Mouse (Mus musculus) ovary, postnatal 36 days (tissue): Measurements from ENCODE around the gene Dlx3.

Experiments
- DNase-seq: peaks from one replicate; pipeline ENCODE4 v3.0.0; 2022; ENCODE audit warnings: low spot score, mixed read lengths

The Dlx3 gene

DNA sequence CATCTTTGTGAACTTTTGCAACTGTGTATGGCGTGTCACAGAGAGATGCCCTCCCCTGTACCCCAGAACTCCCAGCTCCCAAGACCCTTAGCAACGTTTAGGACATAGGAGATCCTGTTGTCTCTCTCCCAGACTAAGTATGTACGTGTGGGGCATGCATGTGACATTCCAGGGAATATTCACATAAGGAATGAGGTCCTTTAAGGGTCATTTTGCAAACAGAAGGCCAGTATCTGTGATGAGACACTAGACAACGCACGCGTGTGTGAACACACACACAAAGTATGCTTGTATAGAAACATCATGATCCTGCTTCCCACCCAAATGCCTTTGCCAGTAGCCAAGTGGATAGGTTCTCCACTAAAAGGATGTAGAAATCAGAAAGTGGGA lies 2.2 kb downstream of the Dlx3 start:
- no peak for DNase-seq

DNA sequence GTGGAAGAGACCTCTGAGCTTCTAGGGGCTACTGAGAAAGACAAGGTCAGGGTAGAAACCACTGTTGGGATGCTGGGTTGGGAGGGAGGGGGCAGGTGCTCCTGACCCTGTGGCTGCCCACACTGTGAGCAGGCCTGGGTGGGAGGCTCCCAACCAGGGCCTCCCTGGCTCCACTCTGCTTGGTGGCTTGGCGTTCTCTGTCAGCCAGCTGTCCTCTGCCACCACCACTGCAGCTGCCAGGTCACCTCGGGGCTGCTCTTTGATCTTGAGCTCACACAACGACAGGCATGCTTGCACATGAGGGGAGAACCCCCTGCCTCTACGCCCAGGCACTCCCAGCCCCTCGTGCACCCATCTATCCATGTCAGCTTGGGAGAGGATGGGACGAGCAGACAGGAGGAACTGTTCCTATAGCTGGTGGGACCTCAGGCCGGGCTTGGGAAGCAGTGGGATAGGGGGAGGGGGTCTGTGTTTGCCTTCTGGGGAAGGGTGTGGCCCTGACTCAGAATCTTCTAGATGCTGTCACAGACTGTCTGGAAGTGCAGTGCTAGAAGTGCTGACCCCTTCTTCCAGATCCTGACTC lies 5.5 kb downstream of the Dlx3 start:
- no peak for DNase-seq

DNA sequence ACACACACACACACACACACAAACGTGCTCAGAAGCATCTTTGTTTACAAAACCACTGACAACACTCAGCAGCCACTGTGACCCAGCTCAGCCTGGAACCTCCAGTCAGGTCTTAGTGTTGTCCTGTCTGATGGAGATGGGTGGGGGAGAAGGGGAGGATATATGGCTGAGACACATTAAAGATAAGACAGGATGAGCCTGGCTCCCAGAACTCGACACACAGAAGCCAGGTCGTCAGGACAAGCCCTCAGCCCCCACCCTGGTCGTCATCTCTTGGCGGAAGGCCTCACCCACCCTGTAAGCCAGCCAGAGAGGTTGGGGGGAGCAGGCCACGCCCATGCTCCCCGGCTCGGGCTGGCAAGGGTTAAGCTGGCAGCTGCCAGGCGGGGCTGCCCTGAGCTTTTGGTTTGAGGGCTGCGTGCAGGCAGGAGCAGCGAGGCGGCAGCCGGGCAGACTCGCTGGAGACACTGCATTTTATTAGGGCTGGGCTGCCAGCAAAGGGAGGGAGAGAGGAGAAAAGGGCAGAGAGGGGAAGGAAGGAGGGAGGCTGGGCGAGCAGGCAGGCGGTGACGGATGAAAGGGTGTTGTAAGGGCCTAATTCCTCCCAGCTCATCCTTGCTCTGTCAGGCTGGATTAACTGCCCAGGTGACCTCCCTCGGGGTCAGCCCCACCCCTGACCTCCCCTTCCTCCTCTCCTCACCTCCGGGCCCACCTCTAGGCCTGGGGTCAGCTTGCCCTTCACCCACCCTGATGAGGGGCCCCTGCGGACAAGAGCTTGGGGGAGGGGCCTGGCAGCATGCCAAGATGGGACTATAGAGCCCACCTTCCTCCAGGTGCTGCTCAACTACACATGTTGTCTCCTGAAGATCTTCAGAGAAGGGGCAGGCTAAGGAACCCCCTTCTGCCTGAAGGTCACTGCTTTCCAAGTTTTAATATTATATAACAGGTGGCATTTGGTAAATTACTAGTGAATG lies 6.6 kb downstream of the Dlx3 start:
- no peak for DNase-seq

- no peak for DNase-seq
Observed at GRCm38 (mm10) chr11:95128359-95128758, 8.4 kb downstream of the Dlx3 start.

DNA sequence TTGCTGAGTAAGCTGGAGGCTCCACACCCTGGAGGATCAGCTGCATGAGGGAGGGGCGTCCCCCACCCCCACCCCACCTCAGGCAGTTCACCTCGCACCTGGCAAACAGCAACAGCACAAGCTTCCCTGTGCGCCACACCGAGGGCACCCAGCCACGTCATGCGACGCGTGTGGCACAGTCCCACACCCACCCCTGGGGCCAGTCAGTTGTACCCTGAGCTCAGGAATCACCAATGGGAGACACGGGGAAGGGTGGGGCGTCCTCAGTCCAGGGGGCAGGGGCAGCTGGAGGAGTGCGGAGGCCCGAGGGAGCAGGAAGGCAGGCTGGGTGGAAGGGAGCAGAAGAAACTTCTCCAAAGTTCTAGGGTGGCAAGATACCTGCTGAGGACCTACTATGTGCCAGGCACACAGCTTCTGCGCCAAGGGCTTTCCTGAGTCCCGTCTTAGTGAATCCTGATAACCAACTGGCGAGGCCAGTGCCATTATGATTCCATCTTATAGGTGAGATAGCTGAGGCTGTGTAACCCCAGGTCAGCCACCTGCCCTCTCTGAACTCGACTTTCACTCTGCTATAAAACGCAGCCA lies 10.8 kb downstream of the Dlx3 start:
- no peak for DNase-seq

DNA sequence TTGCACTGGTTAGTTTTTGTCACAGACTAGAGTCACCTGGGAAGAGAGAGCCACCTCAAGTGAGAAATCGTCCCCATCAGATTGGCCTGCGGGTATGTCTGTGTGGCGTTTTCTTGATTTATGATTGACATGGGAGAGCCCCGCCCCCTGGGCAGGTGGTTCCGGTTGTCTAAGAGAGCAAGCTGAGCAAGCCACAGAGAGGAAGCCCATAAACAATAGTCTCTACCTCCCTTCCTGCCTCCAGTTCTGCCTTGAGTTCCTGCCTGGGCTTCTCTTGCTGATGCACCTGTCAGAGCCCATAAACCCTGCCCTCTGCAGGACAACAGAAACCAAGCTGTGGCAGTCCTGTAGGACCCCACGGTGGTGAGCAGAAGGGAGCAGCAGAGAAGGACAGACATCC lies 13.4 kb downstream of the Dlx3 start:
- DNase-seq: no peak

- DNase-seq: no peak
Observed at GRCm38 (mm10) chr11:95137281-95137680, 17.4 kb downstream of the Dlx3 start.

GRCm38 (mm10) chr11:95139871-95140270 lies 20.0 kb downstream of the Dlx3 start:
- DNase-seq: no peak

DNA sequence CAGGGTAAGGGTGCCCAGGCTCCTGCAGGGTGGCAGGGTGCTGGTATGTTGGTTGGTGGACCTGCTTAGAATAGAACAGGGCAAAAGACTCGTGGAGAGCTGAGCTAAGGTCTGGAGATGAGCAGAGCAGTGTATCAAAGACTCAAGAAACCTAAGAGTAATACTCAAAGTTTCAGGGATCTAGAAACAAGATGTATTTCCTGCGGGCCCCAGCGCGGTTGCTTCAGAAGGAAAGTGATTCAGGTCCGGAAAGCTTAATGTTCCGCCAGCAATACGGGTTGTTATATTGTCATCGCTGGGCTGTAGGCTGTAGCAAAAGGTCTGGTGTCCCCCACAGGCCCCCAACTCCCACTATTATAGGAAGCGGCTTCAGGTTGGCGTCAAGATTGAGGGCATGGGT lies 22.3 kb downstream of the Dlx3 start:
- DNase-seq: no peak

GRCm38 (mm10) chr11:95142980-95143575 lies 23.2 kb downstream of the Dlx3 start:
- peak; percentile 37 for DNase-seq

DNA sequence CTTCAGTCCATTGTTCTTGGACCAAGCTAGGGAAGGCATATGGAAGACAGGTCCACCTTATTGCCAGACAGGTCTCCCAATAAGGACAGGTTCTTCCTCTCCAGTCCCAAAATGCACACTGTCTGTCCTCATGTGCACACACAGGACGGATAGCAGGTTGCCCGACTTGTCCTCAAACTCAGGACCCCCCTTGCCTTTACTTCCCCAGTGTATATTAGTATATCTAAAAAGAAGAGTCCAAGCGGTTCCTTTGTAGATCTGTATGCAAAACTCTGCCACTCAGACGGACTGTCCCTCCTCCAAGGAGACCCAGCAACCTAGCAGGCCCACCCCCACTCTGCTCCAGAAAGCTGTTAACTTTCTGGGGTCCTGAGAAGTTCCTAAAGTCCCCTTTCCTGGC lies 23.7 kb downstream of the Dlx3 start:
- DNase-seq: no peak

DNA sequence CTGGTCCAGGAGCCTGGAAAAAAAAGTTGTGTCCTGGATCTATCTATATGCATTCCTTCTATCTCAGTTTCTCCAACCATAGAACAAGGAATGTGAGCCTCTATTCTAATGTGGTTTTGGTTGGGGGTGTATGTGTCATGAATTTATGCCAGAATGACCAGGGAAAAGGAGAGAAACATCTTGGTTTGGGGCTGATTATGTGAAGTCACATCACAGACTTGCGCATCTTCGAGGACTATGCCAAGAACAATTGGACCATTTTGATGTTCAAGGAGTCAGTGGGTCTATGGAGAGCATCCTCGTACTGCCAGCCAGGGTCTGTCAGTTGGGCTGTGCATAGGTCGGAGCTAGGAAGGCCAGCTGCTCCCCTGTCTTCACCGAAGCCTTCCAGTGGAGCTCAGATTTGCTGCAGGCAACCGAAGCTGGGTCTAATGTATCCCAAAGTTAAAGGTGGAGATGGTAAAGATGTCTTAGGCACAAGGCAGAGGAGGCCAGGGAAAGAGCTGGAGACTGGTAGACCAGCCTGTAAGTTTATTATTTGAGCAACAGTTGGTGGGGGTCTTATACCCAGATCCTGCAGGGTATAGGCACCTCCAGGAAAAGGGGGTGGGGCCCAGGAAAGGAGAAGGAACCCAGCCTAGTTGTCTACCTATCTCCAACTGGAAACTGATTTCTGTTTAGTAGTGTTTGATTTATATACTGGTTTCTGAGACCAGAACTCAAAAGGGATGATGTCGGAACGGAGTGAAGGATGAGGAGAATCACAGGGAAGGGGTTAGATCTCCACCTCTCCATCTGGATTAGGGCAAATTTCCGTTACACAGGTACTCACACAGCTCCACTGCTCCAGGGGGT lies 24.4 kb downstream of the Dlx3 start:
- no peak for DNase-seq

- no peak for DNase-seq
Observed at GRCm38 (mm10) chr11:95144946-95145483, 25.1 kb downstream of the Dlx3 start.

- peak; percentile 41 for DNase-seq
Observed at GRCm38 (mm10) chr11:95145851-95146403, 26.0 kb downstream of the Dlx3 start, which contains the start of gene Dlx4. Dlx4 (minus strand) TSS chr11:95146263.

- DNase-seq: no peak
Observed at GRCm38 (mm10) chr11:95148754-95149153, 28.8 kb downstream of the Dlx3 start.

- no peak for DNase-seq
Observed at GRCm38 (mm10) chr11:95149462-95150268, 29.7 kb downstream of the Dlx3 start.

DNA sequence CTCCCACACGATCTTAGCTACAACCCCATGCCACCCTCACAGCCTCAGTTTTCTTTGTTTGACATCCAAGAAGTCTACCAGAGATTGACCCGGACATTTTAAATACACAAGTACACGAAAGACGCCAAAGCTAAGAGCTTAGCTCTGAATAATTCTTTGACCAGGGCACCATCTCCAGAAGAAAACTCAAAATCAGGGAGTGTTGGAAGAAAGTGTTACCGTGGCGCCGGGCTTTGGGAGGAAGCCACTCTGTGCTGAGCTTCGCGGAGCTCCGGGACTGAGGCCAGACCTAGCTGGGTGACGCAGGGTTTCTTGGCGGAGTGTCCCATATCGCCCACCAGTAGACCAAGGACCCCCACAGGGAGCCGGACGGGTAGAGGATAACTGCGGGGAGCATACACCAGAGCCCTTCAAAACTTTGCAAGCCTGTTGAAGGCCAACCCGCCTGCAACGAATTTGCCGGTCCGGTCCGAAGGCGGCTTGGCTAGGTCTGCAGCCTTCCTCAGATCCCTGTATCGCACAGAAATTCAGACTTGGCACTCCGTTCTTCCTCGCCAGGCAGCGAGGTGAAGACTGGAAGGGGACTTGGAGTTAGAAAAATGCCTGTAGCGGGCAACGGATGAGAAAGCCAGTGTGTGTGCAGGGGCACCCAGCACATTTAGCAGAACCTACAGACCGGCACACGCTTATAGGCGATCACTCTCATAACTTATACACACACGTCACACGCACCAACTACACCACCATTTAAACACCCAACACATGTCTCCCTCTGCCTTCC lies 30.5 kb downstream of the Dlx3 start:
- DNase-seq: peak; percentile 21

DNA sequence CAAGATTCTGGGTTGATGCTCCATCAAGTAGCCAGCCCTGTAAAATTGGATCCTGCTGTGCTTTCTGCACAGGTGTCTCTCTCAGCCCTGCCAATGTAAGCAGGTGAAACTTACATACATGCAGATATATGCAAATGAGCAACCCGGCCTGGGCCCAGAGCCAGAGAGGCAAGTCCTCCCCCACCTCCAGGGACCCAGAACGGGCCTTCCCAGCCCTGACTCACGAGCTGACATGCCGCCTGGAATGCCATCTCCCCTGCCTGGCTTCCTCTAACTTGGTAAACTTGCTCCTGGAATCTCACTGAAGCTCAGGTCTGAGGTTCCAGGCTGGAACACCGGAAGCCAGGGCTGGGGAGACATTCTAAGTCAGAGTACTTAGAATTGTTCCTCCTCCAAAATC lies 33.2 kb downstream of the Dlx3 start:
- no peak for DNase-seq

- no peak for DNase-seq
Observed at GRCm38 (mm10) chr11:95153681-95154080, 33.8 kb downstream of the Dlx3 start.
